8 mouse cellular contexts compared by ENCODE assay signal in the genomic region with DNA sequence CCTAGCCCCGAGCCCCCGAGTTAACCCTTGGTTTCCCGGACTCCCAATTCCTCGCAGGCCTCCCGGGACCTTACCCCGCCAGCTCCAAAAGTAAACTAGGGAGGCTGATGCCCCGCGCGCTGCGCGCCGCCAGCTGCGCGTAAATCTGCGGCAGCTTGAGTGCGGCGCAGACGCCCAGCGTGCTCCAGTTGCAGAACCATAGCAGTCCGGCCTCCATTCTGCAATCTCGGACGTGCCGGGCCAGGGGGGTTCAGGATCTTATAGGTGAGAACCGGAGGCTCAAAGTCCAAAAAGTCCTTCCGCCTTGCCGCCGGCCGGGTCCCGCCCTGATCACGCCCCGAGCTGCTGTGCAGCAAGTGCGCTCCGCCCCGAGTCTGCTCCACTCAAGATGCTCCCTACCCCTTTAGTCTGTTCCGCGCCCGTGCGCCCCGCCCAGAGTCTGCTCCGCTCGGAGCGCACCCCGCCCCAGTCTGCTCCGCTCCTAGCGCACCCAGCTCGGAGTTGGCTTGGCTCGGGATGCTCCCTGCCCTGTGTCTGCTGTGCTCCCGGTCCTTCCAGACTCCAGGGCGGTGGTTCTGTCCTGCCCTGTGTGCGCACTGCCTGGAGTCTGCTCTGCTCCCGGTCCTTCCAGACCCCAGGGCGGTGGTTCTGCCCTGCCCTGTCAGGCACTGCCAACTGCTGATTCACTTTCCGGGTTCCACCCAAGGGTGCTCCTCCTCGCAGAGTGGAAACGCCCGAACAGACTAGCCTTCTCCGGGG. TPM values are rescaled to one million over a fixed set of nuclear protein-coding genes. Genes with fewer than 3 reads are reported as not detected.
DNase-seq lines count a peak whose midpoint lies in the region; ATAC-seq and TF ChIP-seq lines count a peak whose summit lies in the region.

A gene (minus strand): TSS at position 670 of the 759 bp plus-strand sequence.

- peaks cover 5 to 24% of the 10 kb centered on the region in 2 experiments; a peak in 3 of 4 replicates for H3K4me1 ChIP-seq in ES-E14 (ENCODE audit: control insufficient read depth in 2 of 2, insufficient read depth in 2 of 2, low read length in 2 of 2, poor library complexity in 1 of 2)
- H3K4me1 ChIP-seq in forebrain, postnatal 0 days (ENCODE audit: insufficient read depth), result no peaks in the 10 kb centered on the region
- H3K4me1 ChIP-seq in lung, embryonic 15.5 days, result peaks cover 10% of the 10 kb centered on the region
- peaks cover 11% of the 10 kb centered on the region for H3K4me1 ChIP-seq in olfactory bulb, adult 2 months (ENCODE audit: control insufficient read depth, insufficient read depth, low read length)

- no peak for TF ChIP-seq CTCF in forebrain, postnatal 0 days (IDR thresholded peaks at IDR 0.05; ENCODE audit: low read depth)
- no peak for TF ChIP-seq CTCF in layer of hippocampus, adult 2 months (conservative IDR thresholded peaks at IDR 0.05)
- TF ChIP-seq CTCF in olfactory bulb, adult 2 months (IDR thresholded peaks at IDR 0.05; ENCODE audit: insufficient read depth, low read depth, low read length), result no peak

- H3K27ac ChIP-seq in ES-E14 (ENCODE audit: insufficient read depth, low read depth, low read length, poor library complexity, severe bottlenecking), result no peak within 1 kb of the TSS; the same call in 1 of the 2 replicates
- H3K27ac ChIP-seq in forebrain, postnatal 0 days (ENCODE audit: low read depth, low read length), result no peak within 1 kb of the TSS
- H3K27ac ChIP-seq in layer of hippocampus, adult 2 months, result 0 out of 2 replicates have a peak within 1 kb of the TSS, but pooled peaks have one; percentile 55
- H3K27ac ChIP-seq in lung, embryonic 15.5 days, result no peak within 1 kb of the TSS; the same call in 1 of the 2 replicates
- H3K27ac ChIP-seq in olfactory bulb, adult 2 months (ENCODE audit: insufficient read depth, low read depth, low read length), result no peak within 1 kb of the TSS

- ATAC-seq in forebrain, postnatal 0 days, result peak; percentile 91
- peak; percentile 95 for ATAC-seq in lung, embryonic 15.5 days (ENCODE audit: borderline replicate concordance, extremely low read depth, low FRiP score, low TSS enrichment)

- no peaks in the 10 kb centered on the region for H3K9me3 ChIP-seq in ES-E14 (ENCODE audit: control insufficient read depth, insufficient read depth, low read depth, low read length)
- no peaks in the 10 kb centered on the region for H3K9me3 ChIP-seq in forebrain, postnatal 0 days (ENCODE audit: low read length)
- no peaks in the 10 kb centered on the region for H3K9me3 ChIP-seq in lung, embryonic 15.5 days

- peaks cover 6% of the 10 kb centered on the region; the same call in 1 of the 2 replicates for H3K36me3 ChIP-seq in ES-E14 (ENCODE audit: control insufficient read depth, insufficient read depth, low read length, poor library complexity, severe bottlenecking)
- H3K36me3 ChIP-seq in forebrain, postnatal 0 days (ENCODE audit: insufficient read depth), result peaks cover 3% of the 10 kb centered on the region; the same call in 1 of the 2 replicates
- H3K36me3 ChIP-seq in lung, embryonic 15.5 days, result no peaks in the 10 kb centered on the region

- peaks cover 17% of the 10 kb centered on the region for H3K27me3 ChIP-seq in forebrain, postnatal 0 days (ENCODE audit: insufficient read depth, low read length)
- peaks cover 24% of the 10 kb centered on the region; the same call in 1 of the 2 replicates for H3K27me3 ChIP-seq in lung, embryonic 15.5 days

- H3K4me3 ChIP-seq in ES-E14 (ENCODE audit: insufficient read depth in 1 of 2, low read depth in 1 of 2, low read length in 2 of 2, poor library complexity in 1 of 2, severe bottlenecking in 1 of 2), result peak within 1 kb of the TSS; percentile 68 to 69
- H3K4me3 ChIP-seq in forebrain, postnatal 0 days (ENCODE audit: low read depth, low read length), result peak within 1 kb of the TSS; percentile 53
- H3K4me3 ChIP-seq in layer of hippocampus, adult 2 months, result peak within 1 kb of the TSS; percentile 68
- H3K4me3 ChIP-seq in lung, embryonic 15.5 days, result peak within 1 kb of the TSS; percentile 56
- H3K4me3 ChIP-seq in olfactory bulb, adult 2 months (ENCODE audit: insufficient read depth, low read depth, low read length), result peak within 1 kb of the TSS; percentile 57

- peak within 1 kb of the TSS; percentile 94 for H3K4me2 ChIP-seq in forebrain, postnatal 0 days (ENCODE audit: low read depth)
- peak within 1 kb of the TSS; percentile 84 for H3K4me2 ChIP-seq in lung, embryonic 15.5 days

- 2% methylated on average over 56 of the region's 57 CpGs for WGBS in forebrain, postnatal 0 days
- WGBS in lung, embryonic 15.5 days, result 0% methylated on average over 57 of the region's 57 CpGs
- WGBS in olfactory bulb, adult 2 months, result under 1% methylated on average over 57 of the region's 57 CpGs

- H3K9ac ChIP-seq in ES-E14 (ENCODE audit: insufficient read depth, low read depth, low read length, poor library complexity, severe bottlenecking), result peak within 1 kb of the TSS; percentile 54
- peak within 1 kb of the TSS; percentile 41; the same call in 1 of the 2 replicates for H3K9ac ChIP-seq in forebrain, postnatal 0 days
- H3K9ac ChIP-seq in lung, embryonic 15.5 days, result peak within 1 kb of the TSS; percentile 42

- TF ChIP-seq POLR2A in olfactory bulb, adult 2 months (IDR thresholded peaks at IDR 0.05; ENCODE audit: insufficient read depth, low read depth, low read length), result no peak

- DNase-seq in ES-E14 (ENCODE audit: low read depth, low spot score), result peak; percentile 77
- DNase-seq in cerebellum, adult 11-12 months, result peak; percentile 28
- DNase-seq in forebrain, postnatal 0 days, result peak; percentile 49
- DNase-seq in heart, postnatal 4 days, result peak; percentile 85
- peak; percentile 58 for DNase-seq in layer of hippocampus, adult 2 months (ENCODE audit: low spot score in 2 of 2)
- DNase-seq in thymus, postnatal 0 days (ENCODE audit: low spot score), result peak; percentile 86

- in situ Hi-C loops in ES-E14 (cut with MboI; ENCODE audit: low sequenced_read_pairs in 2 of 2, unreplicated experiment in 2 of 2), result loop anchor here in 1 of 2 experiments (25.0 kb wide), 1 partner anchor 288 kb away; no protein-coding TSS in a partner anchor

TF ChIP-seq in ES-E14, 5 proteins besides CTCF, POLR2A, EP300 and RAD21:
- TF ChIP-seq MAFK (IDR thresholded peaks at IDR 0.05; ENCODE audit: insufficient read depth, low read depth, low read length) (no peak), ZNF384 (IDR thresholded peaks at IDR 0.05; ENCODE audit: low read depth, low read length) (no peak), CHD2 (IDR thresholded peaks at IDR 0.05; ENCODE audit: low read depth, low read length) (no peak), HCFC1 (IDR thresholded peaks at IDR 0.05; ENCODE audit: borderline replicate concordance, insufficient read depth, low read length) (no peak), ZC3H11A (IDR thresholded peaks at IDR 0.05; ENCODE audit: borderline replicate concordance, low read depth, low read length) (no peak)

RNA-seq across cellular contexts. Expression of the gene that starts here (rescaled TPM):
- total RNA-seq in ES-E14 (2012; rRNA removed), result 15.7 and 17.4 TPM in 2 replicates
- 0.46 and 0.86 TPM in 2 replicates for total RNA-seq in forebrain, postnatal 0 days (2014; rRNA removed)
- 1.5 and 2.0 TPM in 2 replicates for polyA plus RNA-seq in forebrain, postnatal 0 days (2015; fragmentation: Nextera tagmentation; extraction: Ambion mirVana)
- total RNA-seq in heart, postnatal 4 days (2021), result 1 to 10 TPM; 1.8 to 2.0 TPM
- total RNA-seq in layer of hippocampus, adult 2 months (2021), result under 1 TPM; 0.56 to 0.61 TPM
- 4.6 and 5.5 TPM in 2 replicates for polyA plus RNA-seq in lung, embryonic 15.5 days (2015; fragmentation: Nextera tagmentation; extraction: Ambion mirVana)
- polyA plus RNA-seq in olfactory bulb, adult 2 months (2012; ENCODE audit: insufficient read depth, insufficient read length, low replicate concordance, missing spikeins), result not detected in 2 replicates
- 23.8 and 28.4 TPM in 2 replicates for polyA plus RNA-seq in thymus, postnatal 0 days (2015; fragmentation: Nextera tagmentation; extraction: Ambion mirVana)

Comparison
In these comparisons a context has a peak if more than half of its experiments do, and no peak if none do; other contexts are left out.
1. Peak in DNase-seq, H3K4me3 ChIP-seq and H3K27ac ChIP-seq in layer of hippocampus, adult 2 months; RNA of the gene not detected or under 1 TPM.
2. DNase-seq: peak in every context shown above with its lines; median percentile 86 in thymus, postnatal 0 days; 85 in heart, postnatal 4 days; 77 in ES-E14; 58 in layer of hippocampus, adult 2 months; 49 in forebrain, postnatal 0 days; 28 in cerebellum, adult 11-12 months.